Mouse (Mus musculus) thymus, adult 2 months (tissue): ENCODE results near the gene Ccna1.

ENCODE experiments used
- CTCF ChIP-seq: fragments of 200-500 bp; IDR thresholded peaks from 2 replicates; pipeline ENCODE4 v1.5.1; 2012; ENCODE audit warnings: mild to moderate bottlenecking, control low read depth, low read length, moderate library complexity, borderline replicate concordance; ENCODE audit not compliant: control insufficient read depth, poor library complexity, insufficient read depth; ENCODE audit errors: extremely low read depth
- POLR2A ChIP-seq: fragments of 200-500 bp; IDR thresholded peaks from 2 replicates; pipeline ENCODE4 v1.6.1; 2012; ENCODE audit warnings: mild to moderate bottlenecking, low read length, control low read depth, moderate library complexity; ENCODE audit not compliant: control insufficient read depth, poor library complexity, insufficient read depth; ENCODE audit errors: extremely low read depth

DNA sequence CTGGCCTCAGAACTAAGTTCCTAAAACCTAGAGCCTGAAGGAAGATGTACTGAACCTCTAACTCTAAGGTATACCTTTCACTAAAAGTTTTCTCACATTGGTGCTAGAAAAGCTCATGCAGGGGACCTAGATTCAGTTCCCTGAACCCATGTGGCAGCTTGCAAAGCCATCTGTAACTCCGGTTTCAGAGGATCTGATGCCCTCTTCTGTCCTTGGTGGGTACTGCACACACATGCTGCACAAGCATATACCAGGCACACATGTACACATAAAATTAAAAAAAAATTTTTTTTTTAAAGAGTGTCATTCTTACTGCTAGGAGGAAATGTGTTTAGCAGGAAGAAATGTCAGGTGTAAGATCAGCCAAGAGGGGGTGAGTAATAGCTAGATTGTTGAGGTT lies 33.1 kb downstream of the Ccna1 start:
- no peak for TF ChIP-seq POLR2A
- no peak for TF ChIP-seq CTCF
